Mouse (Mus musculus) yolk sac, embryonic 10.5 days (tissue): ENCODE data around the gene Mzf1.
"Not testable (repeated sequence)": the region's sequence is repeated elsewhere in the genome, so short reads cannot be mapped to it uniquely, and the experiment has no call there.

ENCODE experiments used
- DNase-seq: peaks from one replicate; pipeline ENCODE4 v3.0.0-alpha.2; 2017; ENCODE audit warnings: low spot score

The Mzf1 gene

GRCm38 (mm10) chr7:13054287-13055010 is at the start of gene Mzf1:
Mzf1 (minus strand) TSS chr7:13054764.
- peak; percentile 96 for DNase-seq

- no peak for DNase-seq
Measured at GRCm38 (mm10) chr7:13095073-13095472, 40.5 kb upstream of the Mzf1 start, which contains the start of gene Vmn1r85. Vmn1r85 (minus strand) TSS chr7:13095173.

DNA sequence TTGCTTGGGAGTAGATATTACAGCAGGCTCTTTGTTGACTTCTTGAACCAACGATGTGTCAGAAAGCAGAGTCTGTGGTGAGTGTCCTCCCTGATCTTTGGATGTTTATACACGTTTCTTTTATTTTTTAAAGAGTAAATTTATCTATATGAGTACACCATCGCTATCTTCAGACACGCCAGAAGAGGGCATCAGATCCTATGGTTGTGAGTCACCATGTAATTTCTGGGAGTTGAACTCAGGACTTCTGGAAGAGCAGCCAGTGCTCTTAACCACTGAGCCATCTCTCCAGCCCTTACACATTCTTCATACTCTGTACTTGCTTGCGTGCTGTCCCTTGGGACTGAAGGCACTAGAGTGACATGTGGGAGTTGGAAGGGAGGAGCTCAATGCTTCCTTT is 17.7 kb upstream of the Mzf1 start:
- no peak for DNase-seq

DNA sequence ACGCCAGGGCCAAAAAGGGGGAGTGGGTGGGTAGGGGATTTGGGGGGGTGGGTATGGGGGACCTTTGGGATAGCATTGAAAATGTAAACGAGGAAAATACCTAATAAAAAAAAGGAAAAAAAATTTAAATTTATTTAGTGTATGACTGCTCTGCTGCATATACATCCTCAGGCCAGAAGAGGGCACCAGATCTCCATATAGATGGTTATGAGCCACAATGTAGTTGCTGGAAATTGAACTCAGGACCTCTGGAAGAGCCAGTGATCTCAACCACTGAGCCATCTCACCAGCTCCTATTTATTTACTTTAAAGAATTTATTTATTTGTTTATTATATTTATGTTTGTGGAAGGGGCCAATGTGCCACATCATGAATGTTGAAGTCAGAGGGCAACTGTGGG is 8.8 kb upstream of the Mzf1 start:
- DNase-seq, result not testable (repeated sequence)

GRCm38 (mm10) chr7:13059536-13059935 is 5.0 kb upstream of the Mzf1 start:
- DNase-seq, result no peak

GRCm38 (mm10) chr7:13056913-13057700 is 2.5 kb upstream of the Mzf1 start:
- no peak for DNase-seq

DNA sequence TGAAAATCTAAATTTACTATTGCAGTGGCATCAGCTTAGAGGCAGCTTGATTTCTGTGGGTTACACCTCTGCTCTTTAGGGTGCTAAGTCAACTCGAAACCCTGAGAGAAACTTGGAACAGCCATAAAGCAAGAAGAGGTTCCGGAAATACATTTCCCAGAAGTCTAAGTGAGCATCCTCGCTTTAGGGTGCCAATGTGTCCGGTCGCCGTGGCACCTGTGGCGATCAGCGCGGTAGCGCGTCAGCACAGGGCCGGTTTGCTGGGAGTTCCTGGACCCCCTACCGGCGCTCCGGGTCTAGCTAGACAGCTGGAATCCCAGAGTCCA is 640 bp downstream of the Mzf1 start:
- no peak for DNase-seq

- DNase-seq, result no peak
Measured at GRCm38 (mm10) chr7:13053501-13053900, 1.1 kb downstream of the Mzf1 start.

- no peak for DNase-seq
Measured at GRCm38 (mm10) chr7:13053001-13053400, 1.6 kb downstream of the Mzf1 start.

DNA sequence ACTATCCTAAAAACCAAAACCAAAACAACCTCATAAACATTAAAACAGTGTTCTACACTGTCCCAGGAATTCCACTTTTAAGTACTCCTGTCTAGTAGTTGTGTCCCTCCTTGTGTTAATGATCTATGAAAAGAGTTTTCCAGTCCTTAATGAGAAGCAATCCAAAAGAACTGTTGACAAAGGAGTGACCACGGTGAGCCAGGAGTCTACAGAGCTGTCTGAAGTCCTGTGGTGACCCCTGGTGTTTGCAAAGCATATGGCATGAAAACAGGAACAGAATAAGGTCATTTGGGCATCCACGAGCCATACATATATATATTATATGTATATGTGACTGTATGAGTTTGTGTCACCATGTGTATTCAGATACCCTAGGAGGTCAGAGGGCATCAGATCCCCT is 8.5 kb downstream of the Mzf1 start:
- DNase-seq, result peak; percentile 56

- no peak for DNase-seq
Measured at GRCm38 (mm10) chr7:13044254-13044625, 10.3 kb downstream of the Mzf1 start.

DNA sequence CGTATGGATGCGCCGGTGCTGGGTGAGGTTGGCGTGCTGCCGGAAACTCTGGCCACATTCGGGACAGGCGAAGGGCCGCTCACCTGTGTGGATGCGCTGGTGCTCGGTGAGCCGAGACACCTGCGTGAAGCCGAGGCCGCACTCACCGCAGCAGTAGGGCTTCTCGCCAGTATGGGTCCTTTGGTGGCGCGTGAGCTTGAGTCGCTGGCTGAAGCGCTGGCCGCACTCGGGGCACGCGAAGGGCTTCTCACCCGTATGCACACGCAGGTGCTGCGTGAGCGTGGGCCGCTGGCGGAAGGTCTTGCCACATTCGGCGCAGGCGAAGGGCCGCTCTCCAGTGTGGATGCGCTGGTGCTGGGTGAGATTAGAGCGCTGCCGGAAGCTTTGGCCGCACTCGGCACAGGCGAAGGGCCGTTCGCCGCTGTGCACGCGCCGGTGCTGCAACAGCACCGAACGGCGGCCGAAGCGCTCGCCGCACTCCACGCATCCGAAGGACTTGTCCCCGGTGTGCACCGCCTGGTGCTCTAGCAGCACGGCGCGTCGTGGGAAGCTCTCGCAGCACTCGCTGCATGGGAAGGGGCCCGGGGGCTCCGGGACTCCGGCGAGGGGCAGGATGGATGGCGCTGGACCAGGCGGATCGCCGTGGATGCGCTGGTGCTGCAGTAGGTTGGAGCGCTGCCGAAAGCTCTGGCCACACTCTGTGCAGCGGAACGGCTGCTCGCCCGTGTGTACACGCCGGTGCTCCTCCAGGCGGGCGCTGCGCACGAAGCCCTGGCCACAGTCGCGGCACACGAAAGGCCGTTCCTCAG is 10.9 kb downstream of the Mzf1 start:
- DNase-seq, result no peak

DNA sequence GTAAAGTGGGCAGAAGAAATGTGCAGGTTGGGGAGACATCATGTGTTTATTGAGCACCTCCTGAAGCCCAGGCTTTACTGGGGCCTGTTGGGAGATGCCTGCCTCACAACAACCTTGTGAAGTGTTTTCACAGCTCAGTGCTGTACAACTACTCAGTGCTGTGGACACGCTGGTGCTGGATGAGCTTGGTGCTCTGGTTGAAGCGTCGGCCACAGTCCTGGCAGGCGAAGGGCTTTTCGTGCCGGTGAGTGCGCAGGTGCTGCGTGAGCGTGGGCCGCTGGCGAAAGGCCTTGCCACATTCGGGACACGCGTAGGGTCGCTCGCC is 11.5 kb downstream of the Mzf1 start:
- no peak for DNase-seq

- no peak for DNase-seq
Measured at GRCm38 (mm10) chr7:13042511-13042910, 12.1 kb downstream of the Mzf1 start.

GRCm38 (mm10) chr7:13041256-13041655 is 13.3 kb downstream of the Mzf1 start:
- DNase-seq, result no peak

DNA sequence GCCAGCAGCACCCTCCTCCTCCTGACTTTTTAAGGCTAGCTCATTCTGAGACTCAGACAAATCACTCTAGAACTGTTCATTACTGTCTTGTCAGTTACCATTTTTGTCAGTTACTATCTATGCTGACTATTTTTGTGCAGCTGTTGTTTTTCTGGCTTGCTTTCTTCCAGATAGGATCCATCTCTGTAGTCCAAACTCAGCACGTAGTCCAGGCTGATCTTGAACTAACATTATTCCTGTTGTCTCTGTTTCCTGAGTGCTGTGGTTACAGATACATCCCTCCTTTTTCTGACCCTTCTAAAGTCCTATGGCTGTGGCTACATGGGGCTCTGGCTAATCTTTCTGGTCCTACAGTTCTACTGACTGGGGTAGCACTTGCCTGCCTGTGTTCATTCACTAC is 15.4 kb downstream of the Mzf1 start:
- no peak for DNase-seq

- no peak for DNase-seq
Measured at GRCm38 (mm10) chr7:13038621-13039169, 15.9 kb downstream of the Mzf1 start.

DNA sequence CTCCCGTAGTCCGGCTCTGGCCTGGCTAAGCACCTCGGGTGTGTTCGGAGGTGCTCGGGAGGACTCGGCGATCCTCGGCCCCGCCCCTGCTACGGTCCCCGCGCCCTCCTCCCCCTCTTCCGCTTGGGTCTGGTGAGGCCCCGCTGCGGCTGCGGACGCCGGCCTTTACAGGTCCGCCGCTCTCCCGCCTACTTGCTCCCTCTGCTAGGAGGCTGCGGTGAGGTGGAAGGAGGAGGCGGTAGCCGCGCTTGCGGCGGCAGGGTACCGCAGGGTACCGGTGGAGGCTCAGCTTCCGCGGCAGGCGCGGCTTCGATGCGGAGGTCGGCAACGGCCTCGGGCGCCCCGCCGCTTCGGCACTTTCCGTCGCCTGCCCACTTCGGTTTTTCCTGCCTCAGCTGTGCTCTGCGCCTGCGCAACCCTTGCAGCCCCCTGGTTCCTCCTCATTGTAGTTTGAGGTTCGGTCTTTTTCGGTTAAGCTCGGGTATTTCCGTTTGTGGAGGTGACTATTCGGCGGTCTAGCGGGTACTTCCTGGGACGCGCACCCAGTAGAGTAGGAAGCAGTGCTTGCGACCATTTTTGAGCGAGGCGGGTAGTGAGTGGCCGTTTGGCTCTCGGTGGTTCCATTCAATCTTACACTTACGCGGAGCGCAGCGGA is 16.5 kb downstream of the Mzf1 start, which contains the start of gene Ube2m:
Gene Ube2m, minus strand, starts transcription at position 375 of the 655 bp plus-strand sequence.
- peak; percentile 99 for DNase-seq

DNA sequence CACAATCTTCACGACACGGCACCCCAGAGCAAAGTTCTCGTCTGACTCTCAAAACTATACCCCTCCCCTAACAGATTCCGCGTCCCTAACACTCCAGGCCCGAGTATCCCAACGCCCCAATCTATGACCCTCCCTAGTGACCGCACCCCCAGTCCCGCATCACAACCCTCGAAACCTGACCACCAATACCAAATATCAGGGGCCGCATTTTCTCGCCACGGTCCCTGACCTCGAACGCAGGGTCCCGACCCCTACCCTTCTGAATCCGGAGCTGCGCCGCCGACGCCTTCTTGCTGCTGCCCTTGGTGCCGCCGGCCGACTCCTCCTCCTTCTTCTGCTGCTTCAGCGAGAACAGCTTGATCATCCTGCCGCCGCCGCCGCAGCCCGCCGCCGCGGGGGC is 17.2 kb downstream of the Mzf1 start:
- DNase-seq, result no peak

DNA sequence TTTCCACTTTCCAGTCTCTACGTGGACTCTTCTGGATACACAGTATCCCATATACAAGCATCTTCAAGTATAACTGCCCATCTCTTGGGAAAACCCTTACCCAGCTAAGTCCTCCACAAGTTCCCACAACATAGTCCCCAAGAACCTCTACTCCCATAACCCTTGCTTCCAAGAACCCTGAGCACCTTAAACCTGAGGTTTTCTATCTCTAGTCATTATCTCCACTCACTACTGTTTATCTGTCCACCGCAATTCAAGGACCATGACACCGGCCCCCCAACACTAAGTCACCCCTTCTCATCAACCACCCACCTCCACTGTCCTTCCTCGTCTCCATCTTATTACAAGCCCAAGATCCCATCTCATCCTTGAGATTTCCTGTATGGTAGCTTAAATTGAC is 17.8 kb downstream of the Mzf1 start:
- DNase-seq, result no peak

DNA sequence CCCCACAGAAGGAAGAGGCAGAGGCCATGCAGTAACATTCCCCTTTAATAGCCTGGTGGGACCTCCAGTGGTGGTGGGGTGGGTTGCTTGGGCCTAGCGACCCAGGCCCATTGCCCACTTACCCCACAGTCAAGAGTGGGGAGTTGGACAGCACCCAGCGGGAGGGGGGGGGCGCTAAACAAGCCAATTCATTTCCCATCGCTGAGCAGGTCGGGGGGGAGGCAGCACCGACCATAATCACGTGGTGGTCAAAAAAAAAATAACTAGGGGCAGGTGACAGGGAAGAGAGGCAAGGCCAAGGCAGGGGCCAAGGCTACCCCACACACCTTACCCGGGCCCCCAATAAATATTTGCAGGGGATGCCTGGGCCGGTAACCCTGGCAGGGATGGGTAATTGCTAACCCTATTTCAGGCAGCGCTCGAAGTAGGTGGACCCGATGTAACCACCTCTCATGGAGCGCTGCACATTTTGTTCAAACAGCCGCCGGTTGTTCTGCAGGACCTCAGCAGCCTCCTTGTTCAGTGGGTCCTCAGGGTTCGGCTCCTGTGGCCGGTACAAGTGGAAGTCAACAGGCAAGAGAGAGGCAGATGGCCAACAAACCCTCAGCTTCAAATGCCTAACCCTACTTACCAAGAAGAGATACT is 19.2 kb downstream of the Mzf1 start:
- no peak for DNase-seq
